Mouse (Mus musculus): ENCODE results near the gene Polr3gl.

The Polr3gl gene

GRCm38 (mm10) chr3:96557694-96558093, 36.3 kb downstream of the Polr3gl start, which contains the start of gene Txnip:
Gene Txnip, plus strand, starts transcription at chr3:96557957.
- DNase-seq (ENCODE audit: low spot score in 2 of 2), result peak; percentile 88 to 96

GRCm38 (mm10) chr3:96556651-96557635, 37.0 kb downstream of the Polr3gl start:
- DNase-seq (ENCODE audit: low spot score in 2 of 2), result no peak

- no peak for DNase-seq (ENCODE audit: low spot score in 2 of 2)
These were observed 37.9 kb downstream of the Polr3gl start for GRCm38 (mm10) chr3:96555999-96556614.

GRCm38 (mm10) chr3:96555041-96555596, 38.9 kb downstream of the Polr3gl start:
- peak in 1 of 2 experiments; percentile 48 for DNase-seq (ENCODE audit: low spot score in 2 of 2)

GRCm38 (mm10) chr3:96554251-96554650, 39.7 kb downstream of the Polr3gl start:
- no peak for DNase-seq (ENCODE audit: low spot score in 2 of 2)

- no peak for DNase-seq (ENCODE audit: low spot score in 2 of 2)
These were observed 40.4 kb downstream of the Polr3gl start for GRCm38 (mm10) chr3:96553601-96554000.

GRCm38 (mm10) chr3:96551890-96552289, 42.1 kb downstream of the Polr3gl start:
- no peak for DNase-seq (ENCODE audit: low spot score in 2 of 2)

- peak in 1 of 2 experiments; percentile 55 for DNase-seq (ENCODE audit: low spot score in 2 of 2)
These were observed 42.8 kb downstream of the Polr3gl start for GRCm38 (mm10) chr3:96551203-96551602.

GRCm38 (mm10) chr3:96549346-96549745, 44.6 kb downstream of the Polr3gl start:
- no peak for DNase-seq (ENCODE audit: low spot score in 2 of 2)

- no peak for DNase-seq (ENCODE audit: low spot score in 2 of 2)
These were observed 45.2 kb downstream of the Polr3gl start for GRCm38 (mm10) chr3:96548824-96549223.

- peak in 1 of 2 experiments; percentile 81 for DNase-seq (ENCODE audit: low spot score in 2 of 2)
These were observed 46.5 kb downstream of the Polr3gl start for GRCm38 (mm10) chr3:96547389-96547960.

GRCm38 (mm10) chr3:96546880-96547279, 47.1 kb downstream of the Polr3gl start:
- DNase-seq (ENCODE audit: low spot score in 2 of 2), result no peak

- no peak for DNase-seq (ENCODE audit: low spot score in 2 of 2)
These were observed 48.4 kb downstream of the Polr3gl start for GRCm38 (mm10) chr3:96545565-96545964.

GRCm38 (mm10) chr3:96543345-96543744, 50.6 kb downstream of the Polr3gl start:
- DNase-seq (ENCODE audit: low spot score in 2 of 2), result peak in 1 of 2 experiments; percentile 63

GRCm38 (mm10) chr3:96542554-96542953, 51.4 kb downstream of the Polr3gl start:
- DNase-seq (ENCODE audit: low spot score in 2 of 2), result no peak

- no peak for DNase-seq (ENCODE audit: low spot score in 2 of 2)
These were observed 52.5 kb downstream of the Polr3gl start for GRCm38 (mm10) chr3:96541328-96542078.

GRCm38 (mm10) chr3:96540740-96541139, 53.2 kb downstream of the Polr3gl start:
- no peak for DNase-seq (ENCODE audit: low spot score in 2 of 2)

GRCm38 (mm10) chr3:96539316-96539715, 54.7 kb downstream of the Polr3gl start:
- DNase-seq (ENCODE audit: low spot score in 2 of 2), result no peak

- no peak for DNase-seq (ENCODE audit: low spot score in 2 of 2)
These were observed 59.7 kb downstream of the Polr3gl start for GRCm38 (mm10) chr3:96534300-96534699.

- no peak for DNase-seq (ENCODE audit: low spot score in 2 of 2)
These were observed 61.9 kb downstream of the Polr3gl start for GRCm38 (mm10) chr3:96532050-96532449.

- no peak for DNase-seq (ENCODE audit: low spot score in 2 of 2)
These were observed 65.5 kb downstream of the Polr3gl start for GRCm38 (mm10) chr3:96528506-96528905.
